ENCODE assay signal across 7 mouse cellular contexts in the genomic region with DNA sequence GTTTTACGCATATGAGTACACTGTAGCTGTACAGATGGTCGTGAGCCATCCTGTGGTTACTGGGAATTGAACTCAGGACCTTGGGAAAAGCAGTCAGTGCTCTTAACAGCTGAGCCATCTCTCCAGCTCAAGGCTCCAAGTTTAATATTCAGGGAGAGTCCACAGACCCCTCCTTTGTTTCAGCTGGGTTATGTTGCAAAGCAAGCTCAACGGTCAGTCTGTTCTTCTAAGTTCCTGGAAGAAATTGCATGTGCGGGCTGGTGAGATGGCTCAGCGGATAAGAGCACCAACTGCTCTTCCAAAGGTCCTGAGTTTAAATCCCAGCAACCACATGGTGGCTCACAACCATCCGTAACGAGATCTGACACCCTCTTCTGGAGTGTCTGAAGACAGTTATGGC. TPM values are rescaled to one million over a fixed set of nuclear protein-coding genes. Genes with fewer than 3 reads are reported as not detected.
DNase-seq lines count a peak whose midpoint lies in the region; TF ChIP-seq lines count a peak whose summit lies in the region.
"Not testable (repeated sequence)": the region's sequence is repeated elsewhere in the genome, so short reads cannot be mapped to it uniquely, and the experiment has no call there.
"Had no signal": no experiment of that assay in that cellular context is flagged by ENCODE, and none has a peak within 500 bp of the region (broad histone marks: within the 10 kb centered on the region; RNA-seq: fewer than 3 reads in every experiment).

No protein-coding gene starts in this region.

- peaks cover 54% of the 10 kb centered on the region for H3K79me2 ChIP-seq in MEL (ENCODE audit: control insufficient read depth, insufficient read depth, low read length, poor library complexity)

- TF ChIP-seq POLR2A in MEL (IDR thresholded peaks at IDR 0.05; ENCODE audit: control insufficient read depth in 1 of 2, insufficient read depth in 1 of 2, low read depth in 1 of 2, low read length in 2 of 2, poor library complexity in 1 of 2), result peak in 1 of 2 experiments; percentile 17; a peak in 1 of 4 replicates
- not testable (repeated sequence) for TF ChIP-seq POLR2A in kidney, adult 2 months (IDR thresholded peaks at IDR 0.05; ENCODE audit: low read depth, low read length)

- H3K4me1 ChIP-seq in MEL (ENCODE audit: control insufficient read depth in 1 of 2, insufficient read depth in 2 of 2, low read length in 2 of 2), result peaks cover 23 to 41% of the 10 kb centered on the region in 2 experiments
- not testable (repeated sequence) for H3K4me1 ChIP-seq in kidney, adult 2 months (ENCODE audit: control insufficient read depth, insufficient read depth, low read length)

- not testable (repeated sequence) for H3K27ac ChIP-seq in MEL (ENCODE audit: control insufficient read depth, low read depth, low read length); kidney, adult 2 months (ENCODE audit: insufficient read depth, low read depth, low read length)
- peak overlapping the region; percentile 7 for H3K27ac ChIP-seq in left cerebral cortex, adult 2 months

- peaks cover 12 to 40% of the 10 kb centered on the region in 2 experiments for H3K36me3 ChIP-seq in MEL (ENCODE audit: control insufficient read depth in 1 of 2, insufficient read depth in 2 of 2, low read length in 2 of 2)
- H3K36me3 ChIP-seq in kidney, adult 2 months (ENCODE audit: control insufficient read depth, insufficient read depth, low read length), result not testable (repeated sequence)

- intact Hi-C loops in left cerebral cortex, adult 2 months (cut with DNase I), result not testable (repeated sequence)

- not testable (repeated sequence) for TF ChIP-seq CTCF in MEL (IDR thresholded peaks at IDR 0.05 in 2 of 3, conservative IDR thresholded peaks at IDR 0.05 in 1 of 3; ENCODE audit: control insufficient read depth in 1 of 3, insufficient read depth in 1 of 3, low read depth in 2 of 3, low read length in 3 of 3, poor library complexity in 1 of 3, severe bottlenecking in 1 of 3); kidney, adult 2 months (conservative IDR thresholded peaks at IDR 0.05; ENCODE audit: insufficient read depth, insufficient read length, low read depth, low read length); left cerebral cortex, adult 2 months (IDR thresholded peaks at IDR 0.05)

- DNase-seq in 416B (ENCODE audit: low read depth) (peak; percentile 39), MEL (ENCODE audit: low read depth, low spot score) (peak; percentile 11)
- DNase-seq in kidney, adult 2 months, result peak; percentile 63
- DNase-seq in left cerebral cortex, adult 2 months (ENCODE audit: extremely low spot score in 1 of 2, low spot score in 2 of 2), result not testable (repeated sequence)
- peak; percentile 27 for DNase-seq in urinary bladder, postnatal 14 days (ENCODE audit: low spot score)
- peak; percentile 53 for DNase-seq in yolk sac, embryonic 10.5 days (ENCODE audit: low spot score)

- not testable (repeated sequence) for H3K4me3 ChIP-seq in MEL (ENCODE audit: control insufficient read depth in 1 of 2, insufficient read depth in 1 of 2, low read depth in 2 of 2, low read length in 2 of 2); kidney, adult 2 months (ENCODE audit: insufficient read depth, low read depth, low read length); left cerebral cortex, adult 2 months

- WGBS in kidney, adult 2 months, result 81% methylated on average over 7 of the region's 7 CpGs

- TF ChIP-seq RAD21 in MEL (IDR thresholded peaks at IDR 0.05; ENCODE audit: low read depth, low read length), result not testable (repeated sequence)

- not testable (repeated sequence) for H3K9me3 ChIP-seq in MEL (replicated peaks; ENCODE audit: insufficient read depth, low read length)

- not testable (repeated sequence) for H3K9ac ChIP-seq in MEL (ENCODE audit: control insufficient read depth, low read depth, low read length, poor library complexity, severe bottlenecking)

- not testable (repeated sequence) for TF ChIP-seq EP300 in MEL (IDR thresholded peaks at IDR 0.05; ENCODE audit: low read depth in 1 of 2, low read length in 2 of 2)

- H3K27me3 ChIP-seq in MEL (ENCODE audit: control insufficient read depth in 1 of 2, insufficient read depth in 2 of 2, low read length in 2 of 2); kidney, adult 2 months (replicated peaks; ENCODE audit: control insufficient read depth, insufficient read depth, low read length): not testable (repeated sequence)

RNA-seq across cellular contexts. Expression of a gene that starts 16.0 kb away (rescaled TPM):
- 25.4 and 25.9 TPM in 2 replicates for total RNA-seq in MEL (2012; rRNA removed)
- polyA plus RNA-seq in MEL (2012; ENCODE audit: insufficient read depth in 1 of 2, insufficient read length in 2 of 2, low read depth in 1 of 2, low replicate concordance in 2 of 2, missing spikeins in 1 of 2), result 10 to 100 TPM in 1 of 2 experiments, not detected in 1; 14.1 TPM
- 3.5 and 5.4 TPM in 2 replicates for polyA plus RNA-seq in kidney, adult 2 months (2012; rRNA removed)
- 1 to 10 TPM; 1.1 to 2.5 TPM for total RNA-seq in left cerebral cortex, adult 2 months (2021)
- total RNA-seq: ES-E14 had no signal

RNA-seq across cellular contexts. Expression of a gene that starts 24.4 kb away (rescaled TPM):
- 12.2 and 13.8 TPM in 2 replicates for total RNA-seq in MEL (2012; rRNA removed)
- 10 to 100 TPM in 1 of 2 experiments, not detected in 1; 48.1 TPM for polyA plus RNA-seq in MEL (2012; ENCODE audit: insufficient read depth in 1 of 2, insufficient read length in 2 of 2, low read depth in 1 of 2, low replicate concordance in 2 of 2, missing spikeins in 1 of 2)
- polyA plus RNA-seq in kidney, adult 2 months (2012; rRNA removed), result 18.5 and 19.0 TPM in 2 replicates
- 10 to 100 TPM; 40.8 to 43.9 TPM for total RNA-seq in left cerebral cortex, adult 2 months (2021)

RNA-seq across cellular contexts. Expression of a gene that starts 24.8 kb away (rescaled TPM):
- 50.7 and 57.1 TPM in 2 replicates for total RNA-seq in MEL (2012; rRNA removed)
- polyA plus RNA-seq in MEL (2012; ENCODE audit: insufficient read depth in 1 of 2, insufficient read length in 2 of 2, low read depth in 1 of 2, low replicate concordance in 2 of 2, missing spikeins in 1 of 2), result 10 to 100 TPM in 1 of 2 experiments, not detected in 1; 98.5 TPM
- polyA plus RNA-seq in kidney, adult 2 months (2012; rRNA removed), result 20.5 and 23.8 TPM in 2 replicates
- 100 to 1,000 TPM; 186 TPM for total RNA-seq in left cerebral cortex, adult 2 months (2021)

RNA-seq across cellular contexts. Expression of a gene that starts 28.2 kb away (rescaled TPM):
- total RNA-seq in MEL (2012; rRNA removed), result 18.3 and 20.3 TPM in 2 replicates
- 10 to 100 TPM in 1 of 2 experiments, not detected in 1; 12.2 TPM for polyA plus RNA-seq in MEL (2012; ENCODE audit: insufficient read depth in 1 of 2, insufficient read length in 2 of 2, low read depth in 1 of 2, low replicate concordance in 2 of 2, missing spikeins in 1 of 2)
- polyA plus RNA-seq in kidney, adult 2 months (2012; rRNA removed), result 174 and 175 TPM in 2 replicates
- 10 to 100 TPM; 13.6 to 17.2 TPM for total RNA-seq in left cerebral cortex, adult 2 months (2021)

RNA-seq across cellular contexts. Expression of a gene that starts 34.8 kb away (rescaled TPM):
- 137 and 142 TPM in 2 replicates for total RNA-seq in MEL (2012; rRNA removed)
- 100 to 1,000 TPM in 1 of 2 experiments, not detected in 1; 312 TPM for polyA plus RNA-seq in MEL (2012; ENCODE audit: insufficient read depth in 1 of 2, insufficient read length in 2 of 2, low read depth in 1 of 2, low replicate concordance in 2 of 2, missing spikeins in 1 of 2)
- polyA plus RNA-seq in kidney, adult 2 months (2012; rRNA removed), result 59.4 and 63.6 TPM in 2 replicates
- total RNA-seq in left cerebral cortex, adult 2 months (2021), result 10 to 100 TPM; 70.4 to 72.6 TPM
